Mouse (Mus musculus): ENCODE measurements around the gene Psd4. TPM values are rescaled to one million over a fixed set of nuclear protein-coding genes. Genes with fewer than 3 reads are reported as not detected.

The Psd4 gene
- polyA plus RNA-seq, 1 experiment from 2014 or later, result 9.1 TPM

GRCm38 (mm10) chr2:24386964-24387320, 19.6 kb downstream of the Psd4 start:
- H3K4me2 ChIP-seq, result peak overlapping the region; percentile 81
- H3K27me3 ChIP-seq, result no peaks in the 10 kb centered on the region
- H3K4me3 ChIP-seq (replicated peaks), result peak overlapping the region; percentile 64
- ATAC-seq (ENCODE audit: low read depth) (no peak), DNase-seq (no peak)
- 24% methylated on average over 2 of the region's 2 CpGs for WGBS (ENCODE audit: insufficient replicate concordance)
- peak overlapping the region; percentile 74 for H3K9ac ChIP-seq
- H3K36me3 ChIP-seq, result peaks cover 3% of the 10 kb centered on the region; the same call in 1 of the 2 replicates
- peaks cover 79% of the 10 kb centered on the region for H3K4me1 ChIP-seq (replicated peaks)
- peak overlapping the region; percentile 88 for H3K27ac ChIP-seq
- H3K9me3 ChIP-seq (replicated peaks), result no peaks in the 10 kb centered on the region

GRCm38 (mm10) chr2:24387361-24388283, 20.2 kb downstream of the Psd4 start:
- peak overlapping the region; percentile 64 for H3K4me3 ChIP-seq (replicated peaks)
- no peak overlapping the region for H3K27ac ChIP-seq
- ATAC-seq (ENCODE audit: low read depth), result no peak
- H3K27me3 ChIP-seq, result no peaks in the 10 kb centered on the region
- no peaks in the 10 kb centered on the region for H3K9me3 ChIP-seq (replicated peaks)
- 63% methylated on average over 4 of the region's 4 CpGs for WGBS (ENCODE audit: insufficient replicate concordance)
- H3K36me3 ChIP-seq, result peaks cover 9% of the 10 kb centered on the region; the same call in 1 of the 2 replicates
- H3K4me1 ChIP-seq (replicated peaks), result peaks cover 73% of the 10 kb centered on the region
- H3K9ac ChIP-seq, result peak overlapping the region; percentile 74; the same call in 1 of the 2 replicates
- H3K4me2 ChIP-seq, result peak overlapping the region; percentile 81
- no peak for DNase-seq

GRCm38 (mm10) chr2:24393251-24393650, 25.9 kb downstream of the Psd4 start:
- ATAC-seq (ENCODE audit: low read depth), result no peak
- no peak for DNase-seq

GRCm38 (mm10) chr2:24397115-24397514, 29.7 kb downstream of the Psd4 start:
- ATAC-seq (ENCODE audit: low read depth) (no peak), DNase-seq (no peak)
- Histone ChIP-seq H3K4me2 (no peak overlapping the region), H3K9ac (no peak overlapping the region), H3K4me1 (replicated peaks) (no peaks in the 10 kb centered on the region), H3K27ac (no peak overlapping the region), H3K27me3 (no peaks in the 10 kb centered on the region), H3K9me3 (replicated peaks) (no peaks in the 10 kb centered on the region), H3K4me3 (replicated peaks) (no peak overlapping the region), H3K36me3 (peaks cover 77% of the 10 kb centered on the region)
- WGBS (ENCODE audit: insufficient replicate concordance), result 47% methylated on average over 2 of the region's 2 CpGs

More at GRCm38 (mm10) chr2:24393251-24393650, 25.9 kb downstream of the Psd4 start:
- peaks cover 19% of the 10 kb centered on the region for H3K4me1 ChIP-seq (replicated peaks)
- H3K9me3 ChIP-seq (replicated peaks), result no peaks in the 10 kb centered on the region
- H3K4me3 ChIP-seq (replicated peaks), result no peak overlapping the region
- H3K27ac ChIP-seq, result no peak overlapping the region
- H3K36me3 ChIP-seq, result peaks cover 42% of the 10 kb centered on the region
- no peak overlapping the region for H3K9ac ChIP-seq
- no peak overlapping the region for H3K4me2 ChIP-seq
- WGBS (ENCODE audit: insufficient replicate concordance), result 73% methylated on average over 2 of the region's 2 CpGs
- no peaks in the 10 kb centered on the region for H3K27me3 ChIP-seq

GRCm38 (mm10) chr2:24400711-24401110, 33.3 kb downstream of the Psd4 start:
- Histone ChIP-seq H3K4me1 (replicated peaks) (no peaks in the 10 kb centered on the region), H3K36me3 (peaks cover 92% of the 10 kb centered on the region), H3K9me3 (replicated peaks) (no peaks in the 10 kb centered on the region)

GRCm38 (mm10) chr2:24405345-24406012, 38.1 kb downstream of the Psd4 start:
- H3K9ac ChIP-seq, result no peak overlapping the region

More at GRCm38 (mm10) chr2:24400711-24401110, 33.3 kb downstream of the Psd4 start:
- Histone ChIP-seq H3K27me3 (no peaks in the 10 kb centered on the region), H3K27ac (no peak overlapping the region), H3K4me3 (replicated peaks) (no peak overlapping the region), H3K4me2 (no peak overlapping the region), H3K9ac (no peak overlapping the region)
- ATAC-seq (ENCODE audit: low read depth) (no peak), DNase-seq (no peak)
- WGBS (ENCODE audit: insufficient replicate concordance), result 87% methylated on average over 3 of the region's 3 CpGs

GRCm38 (mm10) chr2:24407701-24408485, 40.5 kb downstream of the Psd4 start:
- Histone ChIP-seq H3K4me2 (no peak overlapping the region), H3K36me3 (peaks cover 50% of the 10 kb centered on the region), H3K9ac (no peak overlapping the region), H3K27me3 (no peaks in the 10 kb centered on the region), H3K4me3 (replicated peaks) (no peak overlapping the region), H3K9me3 (replicated peaks) (no peaks in the 10 kb centered on the region), H3K27ac (no peak overlapping the region), H3K4me1 (replicated peaks) (no peaks in the 10 kb centered on the region)
- no peak for DNase-seq
- ATAC-seq (ENCODE audit: low read depth), result no peak
- 72% methylated on average over 4 of the region's 4 CpGs for WGBS (ENCODE audit: insufficient replicate concordance)

More at GRCm38 (mm10) chr2:24405345-24406012, 38.1 kb downstream of the Psd4 start:
- H3K9me3 ChIP-seq (replicated peaks), result no peaks in the 10 kb centered on the region
- DNase-seq (peak; percentile 18), ATAC-seq (ENCODE audit: low read depth) (peak; percentile 62)
- H3K27ac ChIP-seq, result no peak overlapping the region
- WGBS (ENCODE audit: insufficient replicate concordance), result 41% methylated on average over 23 of the region's 23 CpGs
- H3K36me3 ChIP-seq, result peaks cover 75% of the 10 kb centered on the region
- H3K27me3 ChIP-seq, result no peaks in the 10 kb centered on the region
- H3K4me2 ChIP-seq, result peak overlapping the region; percentile 26
- H3K4me3 ChIP-seq (replicated peaks), result no peak overlapping the region
- no peaks in the 10 kb centered on the region for H3K4me1 ChIP-seq (replicated peaks)

- DNase-seq, result peak; percentile 20
- H3K36me3 ChIP-seq, result peaks cover 38% of the 10 kb centered on the region
- 13% methylated on average over 2 of the region's 2 CpGs for WGBS (ENCODE audit: insufficient replicate concordance)
- no peak overlapping the region for H3K9ac ChIP-seq
- H3K4me3 ChIP-seq (replicated peaks), result no peak overlapping the region
- H3K27ac ChIP-seq, result no peak overlapping the region
- H3K9me3 ChIP-seq (replicated peaks), result no peaks in the 10 kb centered on the region
- peak; percentile 39 for ATAC-seq (ENCODE audit: low read depth)
- no peak overlapping the region for H3K4me2 ChIP-seq
- H3K27me3 ChIP-seq, result 0 out of 2 replicates have a peak, but pooled peaks cover 4% of the 10 kb centered on the region
- H3K4me1 ChIP-seq (replicated peaks), result no peaks in the 10 kb centered on the region
Measured at GRCm38 (mm10) chr2:24409166-24409565, 41.8 kb downstream of the Psd4 start.

GRCm38 (mm10) chr2:24413172-24413571, 45.8 kb downstream of the Psd4 start:
- ATAC-seq (ENCODE audit: low read depth), result no peak
- WGBS (ENCODE audit: insufficient replicate concordance), result 72% methylated on average over 3 of the region's 3 CpGs

GRCm38 (mm10) chr2:24413677-24414076, 46.3 kb downstream of the Psd4 start:
- no peaks in the 10 kb centered on the region for H3K9me3 ChIP-seq (replicated peaks)
- ATAC-seq (ENCODE audit: low read depth) (no peak), DNase-seq (no peak)
- H3K9ac ChIP-seq, result no peak overlapping the region
- H3K4me1 ChIP-seq (replicated peaks), result no peaks in the 10 kb centered on the region
- 73% methylated on average over 4 of the region's 4 CpGs for WGBS (ENCODE audit: insufficient replicate concordance)
- no peak overlapping the region for H3K4me3 ChIP-seq (replicated peaks)
- H3K4me2 ChIP-seq, result no peak overlapping the region
- no peak overlapping the region for H3K27ac ChIP-seq
- H3K27me3 ChIP-seq, result peaks cover 13% of the 10 kb centered on the region
- H3K36me3 ChIP-seq, result no peaks in the 10 kb centered on the region

More at GRCm38 (mm10) chr2:24413172-24413571, 45.8 kb downstream of the Psd4 start:
- Histone ChIP-seq H3K27me3 (peaks cover 13% of the 10 kb centered on the region), H3K4me1 (replicated peaks) (no peaks in the 10 kb centered on the region), H3K36me3 (peaks cover 2% of the 10 kb centered on the region), H3K4me3 (replicated peaks) (no peak overlapping the region), H3K9me3 (replicated peaks) (no peaks in the 10 kb centered on the region), H3K9ac (no peak overlapping the region), H3K27ac (no peak overlapping the region), H3K4me2 (no peak overlapping the region)
- DNase-seq, result no peak

- H3K9me3 ChIP-seq (replicated peaks), result no peaks in the 10 kb centered on the region
- no peak for DNase-seq
- H3K36me3 ChIP-seq, result no peaks in the 10 kb centered on the region
- no peak for ATAC-seq (ENCODE audit: low read depth)
- no peak overlapping the region for H3K4me3 ChIP-seq (replicated peaks)
- H3K27ac ChIP-seq, result no peak overlapping the region
- no peak overlapping the region for H3K4me2 ChIP-seq
- WGBS (ENCODE audit: insufficient replicate concordance), result 22% methylated on average over 9 of the region's 9 CpGs
- H3K9ac ChIP-seq, result no peak overlapping the region
- no peaks in the 10 kb centered on the region for H3K4me1 ChIP-seq (replicated peaks)
- peaks cover 13% of the 10 kb centered on the region for H3K27me3 ChIP-seq
Measured at GRCm38 (mm10) chr2:24416668-24417067, 49.3 kb downstream of the Psd4 start.

Data from liver, embryonic 13.5 days (tissue).